Mouse (Mus musculus) spleen, adult 2 months (tissue): ENCODE results near the gene Stn1.

Experiments
- CTCF ChIP-seq: fragments of 200-500 bp; IDR thresholded peaks from 2 replicates; pipeline ENCODE4 v1.5.1; 2011; ENCODE audit warnings: mild to moderate bottlenecking, inconsistent platforms; ENCODE audit not compliant: insufficient read depth, insufficient read length, insufficient replicate concordance; ENCODE audit errors: extremely low read depth
- POLR2A ChIP-seq: fragments of 200-500 bp; IDR thresholded peaks from 2 replicates; pipeline ENCODE4 v1.6.1; 2011; ENCODE audit warnings: low read depth, low read length, inconsistent platforms

DNA sequence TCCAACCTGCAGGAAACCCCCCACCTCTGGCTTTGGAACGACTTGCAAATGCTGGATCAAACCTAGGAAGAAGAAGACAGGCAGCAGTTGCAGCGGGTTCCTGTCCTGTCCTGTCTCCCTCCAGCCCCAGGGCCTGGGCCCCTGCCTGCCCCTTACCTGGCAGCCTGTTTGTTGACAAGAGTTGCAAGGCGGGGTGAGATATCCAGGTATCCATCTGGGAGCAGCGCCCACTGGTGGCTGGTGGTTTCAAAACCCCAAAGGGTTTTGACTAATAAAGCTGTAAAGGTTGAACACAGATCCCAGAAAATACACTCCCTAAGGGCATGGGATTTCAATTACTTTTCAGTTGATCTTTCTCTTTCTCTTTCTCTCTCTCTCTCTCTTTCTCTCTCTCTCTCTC is 49.1 kb downstream of the Stn1 start:
- no peak for TF ChIP-seq POLR2A
- peak; percentile 33; the same call in 1 of the 2 replicates for TF ChIP-seq CTCF
